Mouse (Mus musculus): Measurements from ENCODE around the gene Mgat5. TPM values are rescaled to one million over a fixed set of nuclear protein-coding genes. Genes with fewer than 3 reads are reported as not detected.

Mgat5 gene
- polyA plus RNA-seq, 1 experiment = not detected

GRCm38 (mm10) chr1:127514479-127514878, 309.7 kb downstream of the Mgat5 start:
- no peak for TF ChIP-seq GATA1 (IDR thresholded peaks at IDR 0.05; ENCODE audit: low read length)

GRCm38 (mm10) chr1:127514888-127515287, 310.1 kb downstream of the Mgat5 start:
- no peak for TF ChIP-seq GATA1 (IDR thresholded peaks at IDR 0.05; ENCODE audit: low read length)

DNA sequence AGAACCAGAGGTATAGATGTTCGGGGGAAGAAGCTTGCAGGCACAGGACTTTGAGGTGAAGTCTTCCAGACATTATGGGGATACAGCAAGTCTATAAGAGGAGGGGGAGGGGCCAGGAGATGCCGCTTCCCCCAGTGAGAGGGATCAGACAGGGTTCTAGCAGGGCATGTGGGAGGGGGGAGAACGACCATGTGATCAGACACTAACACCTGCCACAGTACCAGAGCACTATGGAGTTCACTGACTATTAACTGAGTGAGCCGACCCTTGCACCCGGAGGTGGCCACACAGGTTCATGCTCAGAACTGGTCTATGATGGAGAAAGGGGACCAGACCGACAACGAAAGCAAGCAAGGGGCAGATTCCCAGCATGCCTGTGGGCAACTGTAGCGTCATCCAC, 318.5 kb downstream of the Mgat5 start:
- TF ChIP-seq GATA1 (IDR thresholded peaks at IDR 0.05; ENCODE audit: low read length) = no peak

DNA sequence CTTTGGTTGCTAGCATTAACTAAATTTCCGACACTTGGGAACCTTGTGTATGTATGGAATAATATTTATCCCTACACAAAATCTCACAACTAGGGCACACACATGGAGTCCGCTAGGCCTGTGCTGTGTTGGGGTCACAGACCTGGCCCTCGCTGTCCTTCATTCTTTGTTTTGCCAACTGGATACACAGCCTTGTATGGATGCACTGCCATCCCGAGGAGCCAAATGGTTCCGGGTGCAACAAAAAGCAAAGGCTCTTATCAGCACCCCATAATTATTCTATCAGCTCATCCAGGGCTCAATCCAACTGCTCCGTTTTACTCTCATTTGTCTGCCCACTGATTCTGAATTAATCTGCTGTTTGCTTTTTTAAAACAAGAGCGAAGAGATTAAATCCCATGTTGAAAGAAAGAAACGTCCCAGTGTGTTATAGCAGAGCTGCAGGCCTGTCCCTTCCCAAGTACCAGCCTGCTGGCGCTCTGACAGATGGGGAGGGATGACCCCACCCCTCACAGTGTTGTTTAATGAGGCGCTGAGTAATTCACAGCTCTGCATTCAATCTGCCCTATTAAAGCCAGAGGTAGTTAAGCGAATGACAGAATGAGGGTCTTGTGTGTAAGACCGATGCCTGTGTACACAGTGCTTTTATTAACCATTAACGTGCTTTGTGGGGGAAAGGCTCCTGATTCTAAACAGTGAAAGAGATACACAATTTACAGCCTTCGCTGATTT, 326.2 kb downstream of the Mgat5 start:
- no peak for TF ChIP-seq GATA1 (IDR thresholded peaks at IDR 0.05; ENCODE audit: low read length)

GRCm38 (mm10) chr1:127531723-127532122, 326.9 kb downstream of the Mgat5 start:
- TF ChIP-seq GATA1 (IDR thresholded peaks at IDR 0.05; ENCODE audit: low read length) = no peak

DNA sequence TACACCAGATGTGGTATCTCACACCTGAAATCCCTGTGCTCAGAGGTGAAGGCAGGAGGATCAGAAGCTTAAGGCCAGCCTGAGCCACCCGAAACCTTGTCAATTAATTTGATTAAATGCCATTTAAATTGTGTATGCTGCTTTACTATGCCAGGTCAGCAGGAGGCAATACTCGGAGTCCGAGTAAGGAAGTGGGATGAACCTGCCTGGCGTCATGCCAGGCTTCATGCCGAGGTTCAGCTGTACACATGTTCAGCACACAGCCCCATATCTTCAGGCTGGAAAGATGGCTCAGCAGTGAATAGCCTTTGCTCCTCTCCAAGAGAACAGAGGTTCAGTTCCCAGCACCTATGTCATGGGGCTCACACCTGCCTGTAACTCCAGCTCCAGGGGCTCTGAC, 331.6 kb downstream of the Mgat5 start:
- TF ChIP-seq GATA1 (IDR thresholded peaks at IDR 0.05; ENCODE audit: low read length) = no peak

- TF ChIP-seq GATA1 (IDR thresholded peaks at IDR 0.05; ENCODE audit: low read length) = no peak
Observed at GRCm38 (mm10) chr1:127537204-127538038, 332.6 kb downstream of the Mgat5 start.

Measured in G1E-ER4 (cell line).